Mouse (Mus musculus) 3T3-L1 (cell line): ENCODE measurements around the gene Olfr763.
"Not testable (repeated sequence)": the region's sequence is repeated elsewhere in the genome, so short reads cannot be mapped to it uniquely, and the experiment has no call there.

Experiments
- DNase-seq: peaks from one replicate; pipeline ENCODE4 v3.0.0-alpha.2; 2015; ENCODE audit warnings: low read depth, low spot score

The Olfr763 gene

GRCm38 (mm10) chr10:129039796-129040195, 29.2 kb downstream of the Olfr763 start, which contains the start of gene Olfr764-ps1:
TSS of gene Olfr764-ps1 (minus strand) at chr10:129039896.
- no peak for DNase-seq

GRCm38 (mm10) chr10:129049898-129050297, 39.3 kb downstream of the Olfr763 start, which contains the start of gene Olfr765:
TSS of gene Olfr765 (minus strand) at chr10:129049998.
- DNase-seq = not testable (repeated sequence)
